Mouse (Mus musculus) neutrophil, adult 59 days (primary cell): ENCODE results near the gene Prkch. TPM values are rescaled to one million over a fixed set of nuclear protein-coding genes. Genes with fewer than 3 reads are reported as not detected.

Experiments
- total RNA-seq, 2 experiments: library from RNA; stranded (reverse); gene quantifications; 1 replicate in 1 of 2; 2 replicates in 1 of 2; pipeline ENCODE4 v1.2.4; 2023

Prkch gene
- total RNA-seq, result 10 to 100 TPM in 1 of 2 experiments, 1 to 10 TPM in 1; 9.1 to 12.2 TPM

DNA sequence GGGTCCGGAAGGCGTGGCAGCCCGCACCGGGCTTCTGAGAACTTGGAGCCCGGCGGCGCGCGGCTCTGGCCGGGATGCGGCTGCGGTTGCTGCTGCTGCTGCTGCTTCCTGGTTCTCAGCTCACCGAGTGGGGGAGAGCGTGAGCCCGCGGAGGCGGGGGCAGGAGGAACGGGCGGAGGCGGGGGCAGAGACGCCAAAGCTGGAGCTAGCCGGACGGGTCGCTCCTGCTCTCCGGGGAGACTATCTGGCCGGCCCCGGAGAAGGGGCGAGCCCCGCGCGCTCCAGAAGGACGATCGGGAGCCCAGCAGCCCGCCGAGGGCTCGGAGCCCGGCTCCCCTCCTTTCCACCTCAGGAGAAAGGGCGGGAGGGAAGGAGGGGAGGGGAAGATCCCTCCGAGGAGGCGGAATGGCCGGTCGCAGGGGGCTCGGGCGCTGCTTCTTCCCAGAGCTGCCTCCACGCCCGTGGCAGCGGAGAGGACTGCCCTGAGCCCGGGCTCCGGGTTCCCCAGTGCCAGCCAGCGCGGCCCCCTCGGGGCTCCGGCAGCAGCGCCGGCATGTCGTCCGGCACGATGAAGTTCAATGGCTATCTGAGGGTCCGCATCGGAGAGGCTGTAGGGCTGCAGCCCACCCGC is at the start of gene Prkch:
TSS of gene Prkch (plus strand) at position 187 of the 631 bp plus-strand sequence.

DNA sequence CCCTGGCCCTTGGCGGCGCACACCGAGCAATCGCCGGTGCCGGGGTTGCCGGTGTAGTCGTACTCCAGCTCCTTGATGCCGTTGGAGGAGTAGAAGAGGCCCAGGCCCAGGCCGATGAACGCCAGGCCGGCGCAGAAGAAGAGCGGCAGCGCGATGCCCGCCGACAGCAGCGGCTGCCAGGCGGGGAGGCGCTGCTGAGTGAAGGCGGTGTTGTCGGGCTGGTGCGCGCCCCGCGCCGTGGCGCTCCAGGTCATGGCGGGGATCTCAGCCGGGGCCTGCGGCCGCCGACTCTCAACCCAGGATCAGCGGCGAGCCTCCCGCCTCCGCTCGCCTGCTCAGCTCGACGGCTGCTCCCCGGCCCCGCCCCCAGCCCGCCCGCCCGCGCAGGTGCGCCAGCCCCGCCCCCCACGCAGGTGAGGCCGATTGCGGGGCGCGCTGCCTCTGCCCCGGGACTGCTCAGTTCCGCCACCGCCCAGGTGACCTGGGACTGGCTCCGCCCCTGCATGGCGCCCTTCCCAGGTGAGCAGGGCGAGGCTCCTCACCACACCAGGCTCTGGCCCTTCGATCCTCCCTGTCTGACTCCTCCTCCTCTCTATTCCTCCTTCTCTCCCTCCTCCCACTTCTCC is 38.4 kb upstream of the Prkch start, which contains the start of gene Tmem30b:
TSS of gene Tmem30b (minus strand) at position 307 of the 626 bp plus-strand sequence.

Other genes starting within 250 kb of the Prkch start
- gene Tmem30b, start 38.4 kb upstream of the Prkch start, total RNA-seq, result not detected